Mouse (Mus musculus) MEL (cell line): ENCODE results near the gene Ptprf. TPM values are rescaled to one million over a fixed set of nuclear protein-coding genes. Genes with fewer than 3 reads are reported as not detected.

Experiments
- DNase-seq: peaks from one replicate; pipeline ENCODE4 v3.0.0; 2011; ENCODE audit warnings: low read depth, low spot score
- H3K27ac ChIP-seq: 2 replicates; pipeline ENCODE4 v1.5.1; 2012; ENCODE audit warnings: low read depth, mild to moderate bottlenecking, control low read depth, low read length, moderate library complexity; ENCODE audit not compliant: control insufficient read depth
- H3K27me3 ChIP-seq, 2 experiments: fragments of 150-350 bp in 1 of 2; sonication (generic) in 1 of 2; 2 replicates each; pipeline ENCODE4 v1.6.1; 2012; ENCODE audit warnings: low read length in 2 of 2, mild to moderate bottlenecking in 2 of 2, improper control_type of control experiment in 1 of 2, moderate library complexity in 1 of 2; ENCODE audit not compliant: insufficient read depth in 2 of 2, control insufficient read depth in 1 of 2
- H3K36me3 ChIP-seq, 2 experiments: 2 replicates each; pipeline ENCODE4 v1.6.1; 2012 to 2014; ENCODE audit warnings: low read length in 2 of 2, improper control_type of control experiment in 1 of 2, inconsistent platforms in 1 of 2, mild to moderate bottlenecking in 1 of 2; ENCODE audit not compliant: insufficient read depth in 2 of 2, control insufficient read depth in 1 of 2
- H3K4me1 ChIP-seq, 2 experiments: fragments of 150-350 bp in 1 of 2; sonication (generic) in 1 of 2; 2 replicates each; pipeline ENCODE4 v1.6.1; 2012; ENCODE audit warnings: low read length in 2 of 2, improper control_type of control experiment in 1 of 2, mild to moderate bottlenecking in 1 of 2; ENCODE audit not compliant: insufficient read depth in 2 of 2, control insufficient read depth in 1 of 2
- H3K4me3 ChIP-seq, 2 experiments: fragments of 150-350 bp in 1 of 2; sonication (generic) in 1 of 2; 2 replicates each; pipeline ENCODE4 v1.5.1; 2012; ENCODE audit warnings: low read depth in 2 of 2, low read length in 2 of 2, mild to moderate bottlenecking in 2 of 2, moderate library complexity in 2 of 2, control low read depth in 1 of 2, improper control_type of control experiment in 1 of 2; ENCODE audit not compliant: control insufficient read depth in 1 of 2, insufficient read depth in 1 of 2
- H3K79me2 ChIP-seq: 2 replicates; pipeline ENCODE4 v1.6.1; 2012; ENCODE audit warnings: mild to moderate bottlenecking, low read length, moderate library complexity; ENCODE audit not compliant: control insufficient read depth, poor library complexity, insufficient read depth
- H3K9ac ChIP-seq: 2 replicates; pipeline ENCODE4 v1.6.1; 2012; ENCODE audit warnings: low read depth, mild to moderate bottlenecking, control low read depth, low read length, moderate library complexity; ENCODE audit not compliant: control insufficient read depth, poor library complexity, severe bottlenecking
- H3K9me3 ChIP-seq: fragments of 150-350 bp; sonication (generic); replicated peaks from 2 replicates; pipeline ENCODE4 v1.6.1; 2012; ENCODE audit warnings: mild to moderate bottlenecking, low read length, improper control_type of control experiment, moderate library complexity; ENCODE audit not compliant: insufficient read depth
- BHLHE40 ChIP-seq: IDR thresholded peaks from 2 replicates; pipeline ENCODE4 v1.6.1; 2012; ENCODE audit warnings: low read depth, mild to moderate bottlenecking, inconsistent platforms, low read length, improper control_type of control experiment, borderline replicate concordance
- E2F4 ChIP-seq: IDR thresholded peaks from 2 replicates; pipeline ENCODE4 v1.6.1; 2011; ENCODE audit warnings: low read depth, low read length, improper control_type of control experiment, borderline replicate concordance
- ELF1 ChIP-seq: IDR thresholded peaks from 2 replicates; pipeline ENCODE4 v1.6.1; 2014; ENCODE audit warnings: low read depth, mild to moderate bottlenecking, inconsistent platforms, low read length, improper control_type of control experiment, moderate library complexity
- EP300 ChIP-seq, 2 experiments: IDR thresholded peaks; 2 replicates each; pipeline ENCODE4 v1.6.1; 2011; ENCODE audit warnings: improper control_type of control experiment in 2 of 2, low read length in 2 of 2, low read depth in 1 of 2, mild to moderate bottlenecking in 1 of 2
- GABPA ChIP-seq: IDR thresholded peaks from 2 replicates; pipeline ENCODE4 v1.6.1; 2012; ENCODE audit warnings: low read depth, mild to moderate bottlenecking, inconsistent platforms, low read length, improper control_type of control experiment, moderate library complexity
- GATA1 ChIP-seq: IDR thresholded peaks from 2 replicates; pipeline ENCODE4 v1.6.1; 2011; ENCODE audit warnings: low read depth, low read length, improper control_type of control experiment
- HCFC1 ChIP-seq: IDR thresholded peaks from 2 replicates; pipeline ENCODE4 v1.6.1; 2012; ENCODE audit warnings: low read depth, mild to moderate bottlenecking, inconsistent platforms, low read length, improper control_type of control experiment, moderate library complexity
- KAT2A ChIP-seq: conservative IDR thresholded peaks from 2 replicates; pipeline ENCODE4 v1.6.1; 2012; ENCODE audit warnings: low read depth, low read length, improper control_type of control experiment, inconsistent platforms
- MAFK ChIP-seq: IDR thresholded peaks from 2 replicates; pipeline ENCODE4 v1.6.1; 2011; ENCODE audit warnings: low read depth, mild to moderate bottlenecking, low read length, improper control_type of control experiment, borderline replicate concordance
- MAX ChIP-seq: IDR thresholded peaks from 2 replicates; pipeline ENCODE4 v1.6.1; 2011; ENCODE audit warnings: low read length, improper control_type of control experiment
- MAZ ChIP-seq: IDR thresholded peaks from 2 replicates; pipeline ENCODE4 v1.6.1; 2012; ENCODE audit warnings: low read depth, mild to moderate bottlenecking, inconsistent platforms, low read length, improper control_type of control experiment
- MXI1 ChIP-seq: IDR thresholded peaks from 2 replicates; pipeline ENCODE4 v1.6.1; 2011; ENCODE audit warnings: mild to moderate bottlenecking, low read depth, low read length, improper control_type of control experiment
- NELFE ChIP-seq: IDR thresholded peaks from 2 replicates; pipeline ENCODE4 v1.6.1; 2011; ENCODE audit warnings: low read depth, low read length, improper control_type of control experiment
- RAD21 ChIP-seq: IDR thresholded peaks from 2 replicates; pipeline ENCODE4 v1.6.1; 2011; ENCODE audit warnings: mild to moderate bottlenecking, low read depth, low read length, improper control_type of control experiment
- UBTF ChIP-seq: IDR thresholded peaks from 2 replicates; pipeline ENCODE4 v1.6.1; 2012; ENCODE audit warnings: low read depth, mild to moderate bottlenecking, inconsistent platforms, low read length, improper control_type of control experiment, moderate library complexity, borderline replicate concordance; ENCODE audit not compliant: insufficient read depth
- USF1 ChIP-seq: IDR thresholded peaks from 2 replicates; pipeline ENCODE4 v1.6.1; 2014; ENCODE audit warnings: low read depth, mild to moderate bottlenecking, inconsistent platforms, low read length, improper control_type of control experiment, moderate library complexity
- ZKSCAN1 ChIP-seq: IDR thresholded peaks from 2 replicates; pipeline ENCODE4 v1.6.1; 2012; ENCODE audit warnings: low read depth, mild to moderate bottlenecking, inconsistent platforms, low read length, improper control_type of control experiment, moderate library complexity
- ZMIZ1 ChIP-seq: IDR thresholded peaks from 2 replicates; pipeline ENCODE4 v1.6.1; 2012; ENCODE audit warnings: low read depth, mild to moderate bottlenecking, inconsistent platforms, low read length, improper control_type of control experiment, moderate library complexity
- ZNF384 ChIP-seq: IDR thresholded peaks from 2 replicates; pipeline ENCODE4 v1.6.1; 2012; ENCODE audit warnings: low read depth, mild to moderate bottlenecking, inconsistent platforms, low read length, improper control_type of control experiment
- polyA plus RNA-seq, 2 experiments: library from polyadenylated mRNA; stranded (reverse) in 1 of 2; unstranded in 1 of 2; fragments of >175 nt in 1 of 2; fragments of >200 nt in 1 of 2; gene quantifications; 2 replicates each; pipeline versions ENCODE4 v1.2.1 to v1.2.4; 2012; ENCODE audit warnings: low replicate concordance in 2 of 2, low read depth in 1 of 2; ENCODE audit not compliant: insufficient read length in 2 of 2, insufficient read depth in 1 of 2, missing spikeins in 1 of 2
- total RNA-seq: library from RNA; depleted of rRNA; stranded (reverse); fragments of 300-350 nt; gene quantifications from 2 replicates; pipeline ENCODE4 v1.2.3, GENCODE M21; 2012

Gene Ptprf
- total and polyA plus RNA-seq, 3 experiments = 0.04 TPM; not detected in 2

DNA sequence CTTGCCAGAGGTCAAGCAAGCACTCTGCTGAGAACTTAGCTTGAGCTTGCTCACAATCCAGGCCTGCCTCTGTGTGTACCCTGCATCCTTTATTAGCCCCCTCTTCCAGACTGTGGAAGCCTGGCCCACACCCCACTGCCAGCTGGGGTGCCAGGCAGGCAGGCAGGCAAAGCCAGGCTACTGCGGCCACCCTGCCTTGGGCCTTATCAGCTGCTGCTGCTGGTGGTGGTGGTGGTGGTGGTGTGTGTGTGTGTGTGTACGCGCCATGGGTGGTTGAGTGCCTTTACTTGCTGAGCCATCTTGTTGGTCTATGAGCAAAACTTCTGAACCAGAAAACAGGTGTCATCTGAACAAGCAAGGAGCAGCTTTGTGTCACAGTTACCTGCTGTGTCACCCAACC is 18.3 kb downstream of the Ptprf start:
- DNase-seq = no peak
- H3K27me3 ChIP-seq = no peaks in the 10 kb centered on the region
- H3K9ac ChIP-seq = no peak overlapping the region
- no peaks in the 10 kb centered on the region for H3K9me3 ChIP-seq
- no peak for TF ChIP-seq E2F4
- no peak for TF ChIP-seq ZNF384
- TF ChIP-seq MXI1 = no peak
- TF ChIP-seq RAD21 = no peak
- TF ChIP-seq KAT2A = no peak
- TF ChIP-seq MAFK = no peak
- TF ChIP-seq UBTF = no peak
- no peak for TF ChIP-seq ZMIZ1
- no peak for TF ChIP-seq ELF1
- no peak for TF ChIP-seq ZKSCAN1
- TF ChIP-seq BHLHE40 = no peak
- no peak for TF ChIP-seq HCFC1
- TF ChIP-seq EP300 (IDR thresholded peaks at IDR 0.05; ENCODE audit: low read depth in 1 of 2, low read length in 2 of 2) = no peak
- no peak for TF ChIP-seq MAX
- no peak for TF ChIP-seq USF1
- TF ChIP-seq NELFE = no peak
- H3K36me3 ChIP-seq = no peaks in the 10 kb centered on the region
- H3K4me3 ChIP-seq = no peak overlapping the region
- H3K27ac ChIP-seq = no peak overlapping the region
- H3K4me1 ChIP-seq = no peaks in the 10 kb centered on the region; a peak in 1 of 4 replicates
- H3K79me2 ChIP-seq = no peaks in the 10 kb centered on the region

DNA sequence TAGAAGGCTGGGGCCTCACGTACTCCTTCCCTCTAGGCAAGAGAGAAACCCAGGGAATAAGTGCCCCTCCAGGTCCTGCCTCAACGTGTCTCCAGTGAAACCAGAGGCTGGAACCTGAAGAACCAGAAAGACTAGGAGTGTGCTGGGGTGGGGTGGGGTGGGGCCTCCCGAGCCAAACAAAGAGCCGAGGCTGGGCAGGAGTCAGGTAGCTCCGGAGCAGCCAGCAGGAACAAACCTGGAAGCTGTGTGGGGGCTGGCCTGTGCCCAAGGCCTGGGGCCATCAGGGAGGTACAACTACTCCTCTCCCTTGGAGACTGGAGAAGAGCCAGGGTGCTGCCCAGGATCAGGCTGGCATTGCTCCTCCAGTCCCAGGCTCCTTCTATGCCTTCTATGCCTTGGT is 18.9 kb downstream of the Ptprf start:
- Histone ChIP-seq H3K27me3 (no peaks in the 10 kb centered on the region), H3K4me1 (no peaks in the 10 kb centered on the region; a peak in 1 of 4 replicates)

More for the DNA sequence above, 18.9 kb downstream of the Ptprf start:
- H3K9me3 ChIP-seq = no peaks in the 10 kb centered on the region
- no peak overlapping the region for H3K9ac ChIP-seq
- no peaks in the 10 kb centered on the region for H3K36me3 ChIP-seq
- no peak overlapping the region for H3K27ac ChIP-seq
- no peaks in the 10 kb centered on the region for H3K79me2 ChIP-seq
- no peak overlapping the region for H3K4me3 ChIP-seq
- no peak for DNase-seq
- TF ChIP-seq GATA1 = no peak
- TF ChIP-seq GABPA = no peak
- no peak for TF ChIP-seq BHLHE40
- TF ChIP-seq ZMIZ1 = no peak
- no peak for TF ChIP-seq MAZ
- TF ChIP-seq, all 39 proteins: peak for 0
